Mouse (Mus musculus) adrenal gland, postnatal 25 days (tissue): ENCODE measurements around the gene Fam3a. TPM values are rescaled to one million over a fixed set of nuclear protein-coding genes. Genes with fewer than 3 reads are reported as not detected.

Source experiments
- total RNA-seq: library from RNA; stranded (reverse); gene quantifications from 2 replicates; pipeline ENCODE4 v1.2.3, GENCODE M21; 2021

The Fam3a gene
- total RNA-seq, 1 experiment from 2014 or later, result 26.2 TPM

Other genes with a start within 250 kb of the Fam3a start
- gene Tex28, start 225.4 kb downstream of the Fam3a start, total RNA-seq, result not detected in 2 replicates
- not detected in 2 replicates for gene Tktl1, start 216.0 kb downstream of the Fam3a start, total RNA-seq
- 138 and 183 TPM in 2 replicates for gene Flna, start 143.5 kb downstream of the Fam3a start, total RNA-seq
- gene Emd, start 138.6 kb downstream of the Fam3a start, total RNA-seq, result 38.8 and 53.8 TPM in 2 replicates
- 164 and 380 TPM in 2 replicates for gene Rpl10, start 122.5 kb downstream of the Fam3a start, total RNA-seq
- 75.4 and 94.9 TPM in 2 replicates for gene Taz, start 111.4 kb downstream of the Fam3a start, total RNA-seq
- gene Dnase1l1, start 110.9 kb downstream of the Fam3a start, total RNA-seq, result 17.8 and 20.3 TPM in 2 replicates
- gene Atp6ap1, start 96.2 kb downstream of the Fam3a start, total RNA-seq, result 218 and 224 TPM in 2 replicates
- 234 and 244 TPM in 2 replicates for gene Gdi1, start 88.3 kb downstream of the Fam3a start, total RNA-seq
- 62.1 and 65.8 TPM in 2 replicates for gene Fam50a, start 80.2 kb downstream of the Fam3a start, total RNA-seq
- 9.9 and 21.7 TPM in 2 replicates for gene Plxna3, start 64.2 kb downstream of the Fam3a start, total RNA-seq
- gene Lage3, start 39.7 kb downstream of the Fam3a start, total RNA-seq, result 49.0 and 66.8 TPM in 2 replicates
- gene Ubl4a, start 20.1 kb downstream of the Fam3a start, total RNA-seq, result 59.6 and 60.7 TPM in 2 replicates
- gene Slc10a3, start 19.9 kb downstream of the Fam3a start, total RNA-seq, result 18.0 and 20.4 TPM in 2 replicates
- 61.3 and 84.3 TPM in 2 replicates for gene Ikbkg, start within 50 bp of the Fam3a start, total RNA-seq
- 144 and 163 TPM in 2 replicates for gene G6pdx, start 35.9 kb upstream of the Fam3a start, total RNA-seq
- not detected in 2 replicates for gene Gm6880, start 88.1 kb upstream of the Fam3a start, total RNA-seq
- gene Olfr1326-ps1, start 181.6 kb upstream of the Fam3a start, total RNA-seq, result not detected in 2 replicates
- gene Olfr1325, start 199.4 kb upstream of the Fam3a start, total RNA-seq, result not detected in 2 replicates